Mouse (Mus musculus): ENCODE results near the gene Nxn. TPM values are rescaled to one million over a fixed set of nuclear protein-coding genes. Genes with fewer than 3 reads are reported as not detected.
A peak's percentile ranks its signal among the peaks of the same experiment; 100 is the strongest.
"Not testable (repeated sequence)": the region's sequence is repeated elsewhere in the genome, so short reads cannot be mapped to it uniquely, and the experiment has no call there.

The Nxn gene
- total RNA-seq, 2 experiments from 2014 or later = 10.3 to 11.5 TPM

DNA sequence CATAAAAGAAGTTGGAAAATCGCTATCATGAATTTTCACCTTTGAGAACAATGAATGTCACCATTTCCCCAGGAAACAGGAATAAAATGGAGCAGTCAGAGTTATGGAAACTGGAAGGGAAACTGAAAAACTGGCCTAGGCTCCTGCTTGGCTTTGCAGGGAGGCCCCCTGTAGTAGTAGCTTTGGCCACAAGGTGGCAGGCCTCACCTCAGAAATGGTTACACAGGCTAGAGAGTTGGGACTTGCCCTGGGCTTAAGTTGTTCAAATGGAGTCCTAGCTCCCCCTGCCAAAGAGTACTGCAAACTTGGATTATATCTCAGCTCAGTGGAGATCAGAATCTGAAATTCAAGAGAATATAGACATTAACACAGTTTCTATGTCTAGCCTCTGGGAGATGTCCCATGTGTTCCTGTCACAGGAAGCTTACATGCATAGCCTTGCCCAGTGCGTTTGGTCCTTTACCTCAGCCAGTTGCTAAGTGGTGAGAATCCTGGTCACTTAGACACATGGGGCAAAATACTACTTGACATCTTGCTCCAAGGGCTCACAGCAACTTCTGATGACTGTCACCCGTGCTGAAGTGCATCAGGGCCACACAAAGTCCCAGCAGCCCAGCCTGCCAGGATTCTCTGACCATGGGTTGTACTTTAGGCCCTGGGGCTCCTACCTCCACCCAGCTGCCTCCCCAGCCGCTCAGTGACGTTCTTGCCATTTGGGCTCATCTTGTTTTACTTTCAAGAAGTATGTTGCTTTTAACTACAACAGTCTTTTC is 145.6 kb downstream of the Nxn start:
- intact Hi-C loops (cut with DNase I) = loop anchor here (1.0 kb wide), 2 partner anchors 146 to 153 kb away; partner anchors contain the start of genes Nxn and Timm22
- DNase-seq (ENCODE audit: low spot score in 2 of 2) = peak; percentile 81 to 85

GRCm38 (mm10) chr11:76252036-76252435 is 146.9 kb downstream of the Nxn start:
- intact Hi-C loops (cut with DNase I) = no loop called here

DNA sequence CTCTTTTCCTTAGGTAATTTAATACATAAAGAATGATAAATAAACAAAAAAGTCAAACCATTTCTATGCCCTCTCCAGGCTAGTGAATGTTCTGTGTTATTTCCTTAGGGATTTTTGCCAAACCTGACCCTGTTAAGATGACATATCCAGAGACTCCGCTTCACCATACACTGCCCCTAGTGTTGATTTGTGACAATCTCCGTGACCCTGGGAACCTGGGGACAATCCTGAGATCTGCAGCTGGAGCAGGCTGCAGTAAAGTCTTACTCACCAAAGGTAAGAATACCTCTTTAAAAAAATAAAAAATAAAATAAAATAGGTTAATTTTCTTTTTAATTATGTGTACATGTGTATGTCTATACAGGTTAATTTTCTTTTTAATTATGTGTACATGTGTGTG is 151.7 kb downstream of the Nxn start:
- no peak for DNase-seq (ENCODE audit: low spot score in 2 of 2)
- intact Hi-C loops (cut with DNase I) = no loop called here

More at GRCm38 (mm10) chr11:76252036-76252435, 146.9 kb downstream of the Nxn start:
- DNase-seq (ENCODE audit: low spot score in 2 of 2) = no peak

DNA sequence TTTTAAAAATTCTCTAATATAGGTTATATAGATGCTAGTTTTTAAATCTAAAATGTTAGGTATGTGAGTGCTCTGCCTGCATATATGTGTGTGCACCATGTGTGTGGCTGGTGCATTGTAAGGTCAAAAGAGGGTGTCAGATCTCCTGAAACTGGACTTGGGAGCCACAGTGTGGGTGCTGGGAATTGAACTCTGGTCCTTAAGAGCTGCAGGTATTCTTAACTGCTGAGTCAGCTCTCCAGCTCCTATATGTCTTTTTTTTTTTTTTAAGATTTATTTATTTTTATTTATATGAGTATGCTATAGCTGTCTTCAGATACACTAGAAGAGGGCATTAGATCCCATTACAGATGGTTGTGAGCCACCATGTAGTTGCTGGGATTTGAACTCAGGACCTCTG is 152.5 kb downstream of the Nxn start:
- intact Hi-C loops (cut with DNase I) = no loop called here
- DNase-seq (ENCODE audit: low spot score in 2 of 2) = no peak

GRCm38 (mm10) chr11:76243811-76244546 is 155.0 kb downstream of the Nxn start:
- intact Hi-C loops (cut with DNase I) = loop anchor here (2.0 kb wide), 1 partner anchor 65 kb away; the partner anchor contains the start of genes Fam57a and Vps53
- DNase-seq (ENCODE audit: low spot score in 2 of 2) = no peak

DNA sequence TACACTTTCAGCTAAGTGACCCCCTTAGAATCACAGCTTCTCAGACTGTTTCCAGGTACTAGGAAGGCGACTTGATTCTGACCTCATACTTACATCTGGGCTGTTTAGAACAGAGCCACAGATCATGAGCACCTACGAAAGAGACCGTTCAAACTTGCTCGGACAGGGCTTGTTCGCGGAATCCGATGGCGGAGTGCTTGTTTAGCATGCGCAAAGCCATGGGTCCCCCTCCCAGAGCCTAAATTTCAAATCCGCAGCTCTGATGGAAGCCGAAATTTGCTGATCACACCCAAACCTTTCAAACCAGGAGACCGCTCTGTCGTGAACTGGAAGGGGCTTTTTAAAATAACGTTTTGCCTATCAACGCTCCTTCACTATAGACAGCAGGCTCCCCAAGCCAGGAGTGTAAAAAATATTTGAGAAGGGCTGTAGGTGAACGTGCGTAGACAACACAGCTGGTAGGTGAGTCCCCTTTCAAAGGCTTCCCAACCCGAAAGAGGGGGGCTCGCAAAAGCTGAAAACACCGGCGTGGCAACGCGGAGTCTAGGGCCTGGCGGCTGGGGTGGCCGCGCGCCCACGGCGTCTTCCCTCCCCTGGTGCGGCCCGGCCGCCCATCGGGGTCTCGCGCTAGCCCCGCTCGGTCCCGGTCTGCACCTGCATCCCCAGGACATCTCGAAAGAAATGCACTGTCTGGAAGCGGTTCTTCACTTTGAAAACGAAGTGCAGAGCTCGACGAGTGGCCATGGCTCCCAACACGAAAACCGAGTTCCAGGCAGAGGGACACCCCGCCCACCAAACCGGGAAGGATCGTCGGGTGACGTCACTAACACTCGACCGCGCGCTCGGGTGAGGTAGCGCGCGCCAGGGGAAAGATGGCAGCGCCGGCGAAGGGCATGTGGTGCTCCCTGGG is 155.8 kb downstream of the Nxn start, which contains the start of the genes Mrm3 and Glod4:
TSS of gene Mrm3 (plus strand) at position 815 of the 910 bp plus-strand sequence.
TSS of gene Glod4 (minus strand) at position 825 of the 910 bp plus-strand sequence.
- intact Hi-C loops (cut with DNase I) = loop anchor here (2.0 kb wide), 1 partner anchor 64 kb away; the partner anchor contains the start of genes Fam57a and Vps53
- DNase-seq (ENCODE audit: low spot score in 2 of 2) = peak; percentile 91 to 95

GRCm38 (mm10) chr11:76239750-76240149 is 159.2 kb downstream of the Nxn start:
- DNase-seq (ENCODE audit: low spot score in 2 of 2) = no peak
- intact Hi-C loops (cut with DNase I) = no loop called here

GRCm38 (mm10) chr11:76236136-76236535 is 162.8 kb downstream of the Nxn start:
- intact Hi-C loops (cut with DNase I) = no loop called here
- DNase-seq (ENCODE audit: low spot score in 2 of 2) = no peak

DNA sequence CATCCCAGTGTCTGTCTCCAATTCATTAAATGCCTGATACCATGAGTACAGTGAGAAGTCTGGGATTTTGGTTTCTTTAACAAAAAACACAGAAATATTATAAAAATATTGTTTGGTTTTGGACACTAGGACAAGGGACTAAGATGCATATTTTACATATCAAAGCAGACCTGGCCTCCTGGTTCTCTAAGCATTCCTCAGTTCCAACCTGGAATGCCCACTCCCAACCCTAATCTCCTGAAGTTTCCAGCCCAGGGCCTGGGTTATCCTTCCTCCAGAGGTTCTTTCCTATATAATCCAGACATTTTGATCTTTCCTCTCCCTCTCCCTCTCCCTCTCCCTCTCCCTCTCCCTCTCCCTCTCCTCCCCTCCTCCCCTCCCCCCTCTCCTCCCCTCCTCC is 173.9 kb downstream of the Nxn start:
- DNase-seq (ENCODE audit: low spot score in 2 of 2) = no peak
- intact Hi-C loops (cut with DNase I) = no loop called here

DNA sequence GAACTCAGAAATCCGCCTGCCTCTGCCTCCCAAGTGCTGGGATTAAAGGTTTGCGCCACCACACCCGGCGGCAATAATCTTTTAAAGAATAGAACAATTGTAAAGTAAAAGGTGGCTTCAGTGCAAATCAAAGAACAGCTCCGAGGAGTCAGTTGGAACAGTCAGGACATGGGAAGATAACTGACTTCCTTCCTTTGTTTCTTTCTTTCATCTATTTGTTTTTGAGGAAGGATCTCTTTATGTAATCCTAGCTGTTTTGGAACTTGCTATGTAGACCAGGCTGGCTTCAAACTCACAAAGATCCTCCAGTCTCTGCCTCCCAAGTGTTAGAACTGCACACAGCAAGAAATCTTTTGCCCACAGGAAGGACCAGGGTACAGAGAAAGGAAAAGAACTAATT is 174.3 kb downstream of the Nxn start:
- intact Hi-C loops (cut with DNase I) = no loop called here
- no peak for DNase-seq (ENCODE audit: low spot score in 2 of 2)

- intact Hi-C loops (cut with DNase I) = loop anchor here (1.0 kb wide), 1 partner anchor 38 kb away; the partner anchor contains the start of genes Fam57a and Vps53
- peak; percentile 96 to 98 for DNase-seq (ENCODE audit: low spot score in 2 of 2)
Observed at GRCm38 (mm10) chr11:76217390-76217800, 181.5 kb downstream of the Nxn start, which contains the start of the genes Dbil5 and Gemin4. Gene Dbil5 (plus strand): TSS chr11:76217608. Gene Gemin4 (minus strand): TSS chr11:76217664.

DNA sequence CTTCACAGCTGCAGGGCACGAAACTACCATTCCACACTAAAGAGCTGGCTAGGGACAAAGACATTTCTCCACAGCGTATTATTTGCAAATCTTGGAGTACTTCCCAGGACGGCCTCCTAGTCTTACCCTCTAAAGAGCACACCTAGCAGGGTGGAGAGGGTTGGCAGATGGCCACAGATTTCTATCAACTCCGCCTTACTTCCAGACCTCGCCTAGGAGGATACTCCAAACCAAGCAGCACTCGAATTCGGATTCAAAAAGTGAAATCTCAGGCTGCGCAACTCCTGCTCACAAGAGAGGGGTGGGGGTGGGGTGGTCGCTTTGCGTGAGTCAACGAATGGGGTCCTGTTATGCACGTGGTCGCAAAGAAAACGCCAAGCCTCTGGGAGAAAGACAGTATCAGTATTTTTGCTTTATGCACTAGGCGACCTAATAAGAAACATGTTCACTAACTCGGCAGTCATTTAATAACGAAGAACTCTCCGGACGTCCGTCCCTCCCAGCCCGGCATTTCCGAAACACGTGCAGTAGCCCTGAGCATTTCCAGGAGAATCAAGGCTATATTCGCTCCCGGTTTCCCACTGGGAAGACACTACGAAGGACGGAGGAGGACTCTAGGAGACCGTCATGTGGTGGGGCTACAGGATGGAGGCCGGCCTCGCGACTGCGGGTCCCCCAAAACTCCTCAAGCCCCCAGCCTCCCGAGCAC is 182.1 kb downstream of the Nxn start:
- peak in 1 of 2 experiments; percentile 48 for DNase-seq (ENCODE audit: low spot score in 2 of 2)
- intact Hi-C loops (cut with DNase I) = loop anchor here (1.0 kb wide), 1 partner anchor 38 kb away; the partner anchor contains the start of genes Fam57a and Vps53

- DNase-seq (ENCODE audit: low spot score in 2 of 2) = no peak
- intact Hi-C loops (cut with DNase I) = no loop called here
Observed at GRCm38 (mm10) chr11:76216049-76216540, 182.8 kb downstream of the Nxn start.

GRCm38 (mm10) chr11:76215011-76215410 is 183.9 kb downstream of the Nxn start:
- intact Hi-C loops (cut with DNase I) = no loop called here

DNA sequence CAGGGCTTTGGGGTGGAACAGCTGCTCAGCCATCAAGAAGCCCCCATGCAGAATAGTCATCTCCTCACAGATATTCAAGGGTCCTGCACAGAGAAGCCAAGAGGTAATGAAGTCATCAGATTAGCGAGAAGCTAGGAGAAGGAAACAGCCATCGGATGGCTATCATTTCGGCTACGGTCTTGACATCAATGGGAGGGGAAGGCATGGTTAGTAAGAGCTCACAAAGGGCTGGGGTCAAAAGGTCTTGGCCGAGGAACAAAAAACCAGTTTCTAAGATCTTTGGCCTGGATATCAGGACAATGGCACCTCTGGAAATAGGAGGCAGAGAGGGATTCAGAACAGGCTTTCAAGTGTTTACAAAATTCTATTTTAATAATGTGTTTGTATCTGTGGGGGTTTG is 185.1 kb downstream of the Nxn start:
- DNase-seq (ENCODE audit: low spot score in 2 of 2) = no peak
- intact Hi-C loops (cut with DNase I) = no loop called here

More at GRCm38 (mm10) chr11:76215011-76215410, 183.9 kb downstream of the Nxn start:
- DNase-seq (ENCODE audit: low spot score in 2 of 2) = no peak

- DNase-seq (ENCODE audit: low spot score in 2 of 2); intact Hi-C loops (cut with DNase I): not testable (repeated sequence)
Observed at GRCm38 (mm10) chr11:76211595-76211994, 187.3 kb downstream of the Nxn start.

DNA sequence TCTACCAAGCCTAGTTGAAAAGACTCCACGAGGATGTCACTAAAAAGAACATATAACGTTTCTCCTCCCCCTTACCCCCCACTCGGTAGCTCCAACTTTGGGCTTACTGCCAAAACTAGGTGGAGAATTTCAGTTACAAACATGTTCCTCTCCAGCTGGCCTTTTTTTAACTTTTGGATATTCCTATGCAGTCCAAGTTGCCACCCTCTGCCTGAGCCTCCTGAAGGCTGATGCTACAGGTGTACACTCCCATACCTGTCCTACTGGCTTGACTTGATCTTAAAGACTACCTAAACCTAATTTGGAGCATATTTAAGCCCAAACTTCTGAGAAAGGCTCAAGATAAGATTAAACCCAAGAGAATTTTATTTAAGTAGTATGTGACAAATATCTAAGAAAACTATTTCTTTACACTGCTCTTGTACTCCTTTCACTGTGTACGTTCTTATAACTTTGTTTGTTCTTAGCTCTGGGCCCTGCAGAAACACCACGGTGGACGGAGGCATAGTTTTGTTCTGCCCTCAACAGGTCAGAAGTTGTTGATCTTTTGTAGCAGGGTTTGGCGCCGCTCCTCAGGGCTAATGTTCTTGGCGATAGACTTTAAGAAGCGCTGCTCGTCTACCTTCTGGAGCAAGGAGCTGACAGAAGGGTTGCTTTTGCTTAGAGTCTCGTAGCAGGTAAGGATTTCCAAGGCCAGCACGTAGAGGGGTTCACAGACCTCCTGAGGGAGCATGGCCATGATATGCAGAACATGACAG is 188.5 kb downstream of the Nxn start:
- intact Hi-C loops (cut with DNase I) = no loop called here
- DNase-seq (ENCODE audit: low spot score in 2 of 2) = peak in 1 of 2 experiments; percentile 32
